Mouse (Mus musculus) liver, postnatal 0 days (tissue): Measurements from ENCODE around the gene Elk3. TPM values are rescaled to one million over a fixed set of nuclear protein-coding genes. Genes with fewer than 3 reads are reported as not detected.
A peak's percentile ranks its signal among the peaks of the same experiment; 100 is the strongest.

Source experiments
- ATAC-seq: fragments of 200-750 bp; cut with Nextera tagmentation; 2 replicates; pipeline ENCODE4 v1.8.0; 2017; ENCODE audit warnings: mild to moderate bottlenecking, moderate library complexity
- DNase-seq: peaks from one replicate; pipeline ENCODE4 v3.0.0-alpha.2; 2016
- H3K27ac ChIP-seq: fragments of 300-500 bp; sonication (generic); 2 replicates; pipeline ENCODE4 v1.5.1; 2014; ENCODE audit warnings: antibody characterized with exemption, moderate library complexity, mild to moderate bottlenecking, low read depth
- H3K27me3 ChIP-seq: fragments of 300-500 bp; sonication (generic); 2 replicates; pipeline ENCODE4 v1.6.1; 2014; ENCODE audit warnings: low read length, control low read depth, mixed read lengths; ENCODE audit not compliant: insufficient read depth
- H3K36me3 ChIP-seq: fragments of 300-500 bp; sonication (generic); replicated peaks from 2 replicates; pipeline ENCODE4 v1.6.1; 2014; ENCODE audit warnings: mild to moderate bottlenecking, control low read depth, low read length, moderate library complexity, mixed read lengths; ENCODE audit not compliant: insufficient read depth
- H3K4me1 ChIP-seq: fragments of 300-500 bp; sonication (generic); 2 replicates; pipeline ENCODE4 v1.6.1; 2014; ENCODE audit warnings: antibody characterized with exemption, mild to moderate bottlenecking, control low read depth; ENCODE audit not compliant: insufficient read depth
- H3K4me2 ChIP-seq: fragments of 300-500 bp; sonication (generic); 2 replicates; pipeline ENCODE4 v1.6.1; 2014; ENCODE audit warnings: low read depth, mild to moderate bottlenecking, low read length, moderate library complexity, mixed read lengths
- H3K4me3 ChIP-seq: fragments of 300-500 bp; sonication (generic); 2 replicates; pipeline ENCODE4 v1.5.1; 2014; ENCODE audit warnings: low read depth, low read length
- H3K9ac ChIP-seq: fragments of 300-500 bp; sonication (generic); replicated peaks from 2 replicates; pipeline ENCODE4 v1.6.1; 2014; ENCODE audit warnings: mild to moderate bottlenecking, moderate library complexity
- H3K9me3 ChIP-seq: fragments of 300-500 bp; sonication (generic); 2 replicates; pipeline ENCODE4 v1.6.1; 2016; ENCODE audit warnings: mild to moderate bottlenecking, control low read depth, low read length, mixed read lengths
- CTCF ChIP-seq: sonication (generic); IDR thresholded peaks from 2 replicates; pipeline ENCODE4 v1.5.1; 2016; ENCODE audit warnings: antibody characterized with exemption, low read depth
- EP300 ChIP-seq: IDR thresholded peaks from 2 replicates; pipeline ENCODE4 v1.6.1; 2016; ENCODE audit warnings: antibody characterized with exemption, low read depth, mild to moderate bottlenecking
- WGBS: fragments of 180-500 bp; shearing (Covaris S2); extraction: QIAGEN DNeasy Blood & Tissue Kit; methylation state at CpG from one replicate; pipeline ENCODE4 v1.1.7; 2014; ENCODE audit not compliant: insufficient replicate concordance; 5-methylcytosine and 5-hydroxymethylcytosine counted together
- polyA plus RNA-seq: library from polyadenylated mRNA; unstranded; fragments of >200 nt; fragmentation: Nextera tagmentation; extraction: Ambion mirVana; gene quantifications from 2 replicates; pipeline ENCODE4 v1.2.1, GENCODE M21; 2015

The Elk3 gene
- polyA plus RNA-seq, 1 experiment from 2014 or later, result 7.9 TPM

- WGBS, result 15% methylated on average over 6 of the region's 6 CpGs
- ATAC-seq, result peak; percentile 64; the same call in 1 of the 2 replicates
- H3K4me3 ChIP-seq, result no peak overlapping the region
These were observed 19.1 kb downstream of the Elk3 start for GRCm38 (mm10) chr10:93291843-93292242.

GRCm38 (mm10) chr10:93291352-93291751 is 19.6 kb downstream of the Elk3 start:
- 56% methylated on average over 7 of the region's 7 CpGs for WGBS
- Histone ChIP-seq H3K4me3 (no peak overlapping the region), H3K36me3 (no peaks in the 10 kb centered on the region), H3K4me2 (no peak overlapping the region), H3K9ac (no peak overlapping the region), H3K27me3 (no peaks in the 10 kb centered on the region), H3K9me3 (no peaks in the 10 kb centered on the region), H3K4me1 (no peaks in the 10 kb centered on the region), H3K27ac (no peak overlapping the region)
- peak; percentile 71 for DNase-seq
- ATAC-seq, result peak; percentile 72
- peak; percentile 81 for TF ChIP-seq CTCF
- TF ChIP-seq EP300, result no peak

More at GRCm38 (mm10) chr10:93291843-93292242, 19.1 kb downstream of the Elk3 start:
- Histone ChIP-seq H3K9me3 (no peaks in the 10 kb centered on the region), H3K4me1 (no peaks in the 10 kb centered on the region), H3K27ac (no peak overlapping the region), H3K36me3 (no peaks in the 10 kb centered on the region), H3K9ac (no peak overlapping the region), H3K27me3 (no peaks in the 10 kb centered on the region), H3K4me2 (no peak overlapping the region)
- no peak for TF ChIP-seq EP300
- TF ChIP-seq CTCF, result peak; percentile 86
- peak; percentile 82 for DNase-seq

DNA sequence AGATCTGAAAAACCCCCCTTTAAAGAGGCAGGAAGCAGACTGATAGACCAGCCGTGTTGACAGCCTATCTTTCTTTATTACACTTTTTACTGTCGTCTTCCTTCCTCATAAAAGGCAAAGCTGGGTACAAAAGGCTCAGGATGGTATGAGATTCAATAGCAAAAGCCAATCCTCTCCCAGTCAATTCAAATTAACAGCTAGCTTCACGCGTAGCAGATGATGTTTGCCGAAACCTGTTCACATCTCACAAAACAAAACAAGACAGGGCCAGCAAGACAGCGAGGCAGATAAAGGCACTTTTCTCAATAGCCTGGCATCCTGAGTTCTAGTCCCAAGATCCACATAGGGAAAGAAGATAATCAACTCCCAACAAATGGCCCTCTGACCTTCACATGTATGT is 21.5 kb downstream of the Elk3 start:
- no peak overlapping the region for H3K4me3 ChIP-seq
- no peaks in the 10 kb centered on the region for H3K9me3 ChIP-seq
- H3K4me2 ChIP-seq, result no peak overlapping the region
- H3K27me3 ChIP-seq, result no peaks in the 10 kb centered on the region
- H3K27ac ChIP-seq, result no peak overlapping the region
- TF ChIP-seq CTCF, result no peak
- no peak for TF ChIP-seq EP300
- H3K4me1 ChIP-seq, result no peaks in the 10 kb centered on the region
- no peaks in the 10 kb centered on the region for H3K36me3 ChIP-seq
- ATAC-seq (no peak), DNase-seq (no peak)
- no peak overlapping the region for H3K9ac ChIP-seq
- 75% methylated on average over 6 of the region's 6 CpGs for WGBS

DNA sequence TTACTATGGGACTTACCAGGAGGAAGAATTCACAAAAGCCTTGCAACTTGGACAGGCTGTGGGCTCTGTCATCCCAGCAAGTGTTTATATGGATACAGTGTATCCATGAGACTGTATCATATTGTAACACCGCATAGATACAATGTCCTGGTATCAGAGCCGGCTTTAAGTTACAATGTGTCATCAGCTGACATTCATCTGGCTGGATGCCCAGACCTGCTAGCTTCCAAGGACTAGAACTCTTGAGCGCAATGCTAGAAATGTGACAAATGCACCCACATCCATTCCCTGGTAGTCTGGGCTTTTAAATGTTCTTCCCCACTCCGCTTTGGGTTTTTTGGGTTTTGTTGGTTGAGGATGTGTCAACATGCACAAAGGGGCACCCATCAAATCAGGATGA is 22.6 kb downstream of the Elk3 start:
- DNase-seq (peak; percentile 36), ATAC-seq (no peak; the same call in 1 of the 2 replicates)
- Histone ChIP-seq H3K4me1 (no peaks in the 10 kb centered on the region), H3K9ac (no peak overlapping the region), H3K27ac (no peak overlapping the region), H3K36me3 (no peaks in the 10 kb centered on the region), H3K4me3 (no peak overlapping the region), H3K27me3 (no peaks in the 10 kb centered on the region), H3K4me2 (no peak overlapping the region), H3K9me3 (no peaks in the 10 kb centered on the region)
- 49% methylated on average over 4 of the region's 4 CpGs for WGBS
- TF ChIP-seq CTCF (no peak), EP300 (no peak)

DNA sequence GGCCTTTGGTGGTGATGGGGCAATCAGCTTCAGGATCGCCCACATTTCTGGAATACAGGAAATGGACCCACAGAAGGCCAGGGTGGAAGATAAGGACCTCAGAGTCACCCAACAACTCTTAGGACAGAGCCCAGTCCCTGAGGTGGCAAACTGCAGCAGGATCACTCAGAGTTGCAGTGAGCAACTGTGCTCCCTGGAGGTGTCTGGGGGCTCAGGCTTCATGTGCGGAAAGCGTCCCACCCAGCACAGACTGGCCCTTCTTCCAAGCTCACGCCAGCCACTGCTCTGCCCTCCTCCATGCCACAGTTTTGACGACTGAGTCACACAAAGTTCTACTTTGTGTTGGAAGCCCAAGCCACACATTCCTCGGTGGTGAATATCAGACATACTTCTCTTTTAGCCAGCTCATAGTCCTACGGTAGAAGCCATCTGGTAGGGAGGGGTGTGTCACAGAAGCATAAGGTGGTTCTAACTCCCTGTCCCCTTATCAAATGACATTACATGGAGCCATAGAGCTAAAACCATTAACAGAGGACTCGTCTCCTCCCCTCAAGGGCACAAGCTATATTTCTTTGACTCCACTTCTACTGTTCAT is 23.3 kb downstream of the Elk3 start:
- whole genome bisulfite sequencing, result 76% methylated on average over 8 of the region's 8 CpGs
- Histone ChIP-seq H3K9ac (no peak overlapping the region), H3K4me2 (no peak overlapping the region), H3K36me3 (no peaks in the 10 kb centered on the region), H3K9me3 (no peaks in the 10 kb centered on the region), H3K4me3 (no peak overlapping the region), H3K4me1 (no peaks in the 10 kb centered on the region), H3K27ac (no peak overlapping the region), H3K27me3 (no peaks in the 10 kb centered on the region)
- TF ChIP-seq EP300 (no peak), CTCF (no peak)
- DNase-seq, result no peak
- no peak for ATAC-seq

DNA sequence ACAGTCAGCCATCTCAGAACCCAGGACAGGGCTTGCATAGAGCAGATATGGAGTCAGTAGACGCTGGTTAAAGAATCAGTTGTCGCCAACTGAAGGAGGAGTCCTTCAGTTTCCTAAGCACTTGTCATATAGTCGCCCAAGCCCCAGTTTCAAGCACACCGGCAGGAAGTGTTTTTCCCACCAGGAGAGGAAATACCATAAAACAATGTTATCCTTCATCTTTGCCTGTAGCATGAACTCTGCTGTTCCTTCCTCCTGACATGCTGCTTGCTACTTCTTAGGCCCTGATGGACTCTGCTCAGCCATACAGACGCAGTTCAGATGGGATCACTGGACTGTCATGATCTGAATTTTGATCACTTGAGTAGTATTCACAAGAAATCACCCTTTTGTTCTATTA is 25.4 kb downstream of the Elk3 start:
- WGBS, result 59% methylated on average over 5 of the region's 5 CpGs
- no peaks in the 10 kb centered on the region for H3K9me3 ChIP-seq
- H3K4me2 ChIP-seq, result no peak overlapping the region
- no peak overlapping the region for H3K27ac ChIP-seq
- H3K36me3 ChIP-seq, result no peaks in the 10 kb centered on the region
- no peaks in the 10 kb centered on the region for H3K27me3 ChIP-seq
- TF ChIP-seq CTCF (no peak), EP300 (no peak)
- no peaks in the 10 kb centered on the region for H3K4me1 ChIP-seq
- no peak overlapping the region for H3K4me3 ChIP-seq
- ATAC-seq, result peak; percentile 27; the same call in 1 of the 2 replicates
- no peak for DNase-seq
- no peak overlapping the region for H3K9ac ChIP-seq

DNA sequence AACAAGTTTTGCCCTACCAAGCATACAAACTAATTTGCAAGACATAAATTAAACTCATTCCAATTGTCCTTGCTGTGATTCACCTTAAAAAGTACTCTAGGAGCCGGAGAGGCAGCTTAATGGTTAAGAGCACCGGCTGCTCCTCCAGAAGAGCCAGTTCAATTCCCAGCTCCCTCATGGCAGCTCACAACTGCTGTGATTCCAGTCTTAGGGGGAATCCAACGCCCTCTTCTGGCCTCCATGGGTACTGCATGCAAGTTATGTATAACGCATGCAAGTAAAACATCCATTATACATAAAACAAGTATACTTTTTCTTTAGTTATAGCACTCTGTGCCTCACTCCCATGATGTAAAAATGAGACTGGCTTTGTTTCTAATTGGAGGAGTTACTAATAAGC is 27.7 kb downstream of the Elk3 start:
- no peaks in the 10 kb centered on the region for H3K36me3 ChIP-seq
- TF ChIP-seq CTCF (peak; percentile 62), EP300 (no peak)

More for the DNA sequence above, 27.7 kb downstream of the Elk3 start:
- H3K9ac ChIP-seq, result no peak overlapping the region
- 68% methylated on average over 4 of the region's 4 CpGs for WGBS
- no peak overlapping the region for H3K4me2 ChIP-seq
- no peak for ATAC-seq
- H3K4me3 ChIP-seq, result no peak overlapping the region
- H3K27me3 ChIP-seq, result no peaks in the 10 kb centered on the region
- no peaks in the 10 kb centered on the region for H3K4me1 ChIP-seq
- no peaks in the 10 kb centered on the region for H3K9me3 ChIP-seq
- no peak overlapping the region for H3K27ac ChIP-seq
- no peak for DNase-seq
